Mouse (Mus musculus) heart, embryonic 15.5 days (tissue): ENCODE data around the gene Dcpp1. TPM values are rescaled to one million over a fixed set of nuclear protein-coding genes. Genes with fewer than 3 reads are reported as not detected.

Experiments
- ATAC-seq: fragments of 200-750 bp; cut with Nextera tagmentation; replicated peaks from 2 replicates; pipeline ENCODE4 v1.8.0; 2017; ENCODE audit warnings: low read depth, moderate TSS enrichment; ENCODE audit not compliant: insufficient number of reproducible peaks, insufficient read depth, low FRiP score
- H3K27ac ChIP-seq: fragments of 300-500 bp; sonication (generic); 2 replicates; pipeline ENCODE4 v1.5.1; 2015; ENCODE audit warnings: mild to moderate bottlenecking, inconsistent platforms
- H3K27me3 ChIP-seq: fragments of 300-500 bp; sonication (generic); 2 replicates; pipeline ENCODE4 v1.6.1; 2015; ENCODE audit warnings: inconsistent platforms
- H3K36me3 ChIP-seq: fragments of 300-500 bp; sonication (generic); 2 replicates; pipeline ENCODE4 v1.6.1; 2015; ENCODE audit warnings: mild to moderate bottlenecking, inconsistent platforms
- H3K4me1 ChIP-seq: fragments of 300-500 bp; sonication (generic); replicated peaks from 2 replicates; pipeline ENCODE4 v1.6.1; 2015; ENCODE audit warnings: inconsistent platforms
- H3K4me2 ChIP-seq: fragments of 300-500 bp; sonication (generic); 2 replicates; pipeline ENCODE4 v1.6.1; 2015; ENCODE audit warnings: inconsistent platforms, mild to moderate bottlenecking, moderate library complexity
- H3K4me3 ChIP-seq: fragments of 300-500 bp; sonication (generic); 2 replicates; pipeline ENCODE4 v1.5.1; 2015; ENCODE audit warnings: mild to moderate bottlenecking, inconsistent platforms
- H3K9ac ChIP-seq: fragments of 300-500 bp; sonication (generic); 2 replicates; pipeline ENCODE4 v1.6.1; 2015; ENCODE audit warnings: mild to moderate bottlenecking, inconsistent platforms
- H3K9me3 ChIP-seq: fragments of 300-500 bp; sonication (generic); replicated peaks from 2 replicates; pipeline ENCODE4 v1.6.1; 2016; ENCODE audit warnings: inconsistent platforms
- WGBS: fragments of 180-500 bp; shearing (Covaris S2); methylation state at CpG from one replicate; pipeline ENCODE4 v1.1.7; 2015; ENCODE audit warnings: mixed read lengths; 5-methylcytosine and 5-hydroxymethylcytosine counted together
- polyA plus RNA-seq: library from polyadenylated mRNA; unstranded; fragments of >200 nt; fragmentation: Nextera tagmentation; extraction: Ambion mirVana; gene quantifications from 2 replicates; pipeline ENCODE4 v1.2.1, GENCODE M21; 2015

Gene Dcpp1
- polyA plus RNA-seq, 1 experiment from 2014 or later, result not detected

DNA sequence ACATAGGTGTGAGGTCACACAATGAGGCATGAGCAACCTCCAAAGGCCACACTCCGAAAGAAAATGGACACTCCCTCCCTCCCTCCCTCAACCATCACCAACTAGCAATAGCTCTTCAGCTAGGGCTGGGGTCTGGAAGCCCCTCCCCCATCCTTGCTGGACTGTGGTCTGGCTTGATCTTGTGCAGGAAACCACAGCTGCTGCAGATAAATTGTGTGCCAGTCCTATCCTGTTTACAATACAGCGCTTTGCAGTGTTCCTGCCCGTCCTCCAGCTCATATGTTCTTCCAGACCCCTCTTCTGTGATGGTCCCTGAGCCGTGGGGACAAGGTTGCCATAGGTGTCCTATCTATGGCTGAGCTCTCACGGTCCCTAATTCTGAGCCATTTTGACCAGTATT is 50.5 kb downstream of the Dcpp1 start:
- ATAC-seq, result no peak
- H3K9ac ChIP-seq, result no peak overlapping the region
- no peaks in the 10 kb centered on the region for H3K36me3 ChIP-seq
- H3K27me3 ChIP-seq, result no peaks in the 10 kb centered on the region
- no peaks in the 10 kb centered on the region for H3K4me1 ChIP-seq
- no peaks in the 10 kb centered on the region for H3K9me3 ChIP-seq
- WGBS, result 76% methylated on average over 5 of the region's 5 CpGs
- no peak overlapping the region for H3K4me2 ChIP-seq
- no peak overlapping the region for H3K27ac ChIP-seq
- no peak overlapping the region for H3K4me3 ChIP-seq

Other genes starting within 250 kb of the Dcpp1 start
- 0.38 and 0.48 TPM in 2 replicates for gene Mmp25, start 235.6 kb upstream of the Dcpp1 start, polyA plus RNA-seq
- gene Bicdl2, start 220.4 kb upstream of the Dcpp1 start, polyA plus RNA-seq, result 0.35 and 0.39 TPM in 2 replicates
- 226 and 282 TPM in 2 replicates for gene Hcfc1r1, start 207.3 kb upstream of the Dcpp1 start, polyA plus RNA-seq
- gene Thoc6, start 207.0 kb upstream of the Dcpp1 start, polyA plus RNA-seq, result 29.4 and 36.8 TPM in 2 replicates
- gene Tnfrsf12a, start 203.4 kb upstream of the Dcpp1 start, polyA plus RNA-seq, result 107 and 116 TPM in 2 replicates
- 4.5 and 12.9 TPM in 2 replicates for gene Cldn6, start 201.6 kb upstream of the Dcpp1 start, polyA plus RNA-seq
- 0.09 and 0.68 TPM in 2 replicates for gene Cldn9, start 196.8 kb upstream of the Dcpp1 start, polyA plus RNA-seq
- gene 1520401A03Rik, start 158.1 kb upstream of the Dcpp1 start, polyA plus RNA-seq, result not detected in 2 replicates
- 22.4 and 37.6 TPM in 2 replicates for gene Pkmyt1, start 154.5 kb upstream of the Dcpp1 start, polyA plus RNA-seq
- 13.5 and 18.7 TPM in 2 replicates for gene Paqr4, start 140.0 kb upstream of the Dcpp1 start, polyA plus RNA-seq
- 0.28 and 3.3 TPM in 2 replicates for gene Kremen2, start 135.0 kb upstream of the Dcpp1 start, polyA plus RNA-seq
- 36.5 and 47.5 TPM in 2 replicates for gene Flywch1, start 109.3 kb upstream of the Dcpp1 start, polyA plus RNA-seq
- 4.8 and 9.1 TPM in 2 replicates for gene Flywch2, start 94.8 kb upstream of the Dcpp1 start, polyA plus RNA-seq
- gene Srrm2, start 90.3 kb upstream of the Dcpp1 start, polyA plus RNA-seq, result 315 and 320 TPM in 2 replicates
- 782 and 921 TPM in 2 replicates for gene Elob, start 51.7 kb upstream of the Dcpp1 start, polyA plus RNA-seq
- 0.13 TPM in 1 of 2 replicates, not detected in the other for gene Prss33, start 44.8 kb upstream of the Dcpp1 start, polyA plus RNA-seq
- gene Prss32, start 37.0 kb upstream of the Dcpp1 start, polyA plus RNA-seq, result not detected in 2 replicates
- gene Prss41, start 36.7 kb upstream of the Dcpp1 start, polyA plus RNA-seq, result 0.06 and 0.33 TPM in 2 replicates
- not detected in 2 replicates for gene Prss21, start 12.8 kb upstream of the Dcpp1 start, polyA plus RNA-seq
- gene Dcpp2, start within 50 bp of the Dcpp1 start, polyA plus RNA-seq, result not detected in 2 replicates
- not detected in 2 replicates for gene Dcpp3, start 36.6 kb downstream of the Dcpp1 start, polyA plus RNA-seq
- gene Sbp, start 60.8 kb downstream of the Dcpp1 start, polyA plus RNA-seq, result not detected in 2 replicates
- not detected in 2 replicates for gene Sbpl, start 74.4 kb downstream of the Dcpp1 start, polyA plus RNA-seq
- gene Prss30, start 99.7 kb downstream of the Dcpp1 start, polyA plus RNA-seq, result 0.34 TPM in 1 of 2 replicates, not detected in the other
- 0.13 TPM in 1 of 2 replicates, not detected in the other for gene Prss22, start 117.2 kb downstream of the Dcpp1 start, polyA plus RNA-seq
- not detected in 2 replicates for gene Prss27, start 157.3 kb downstream of the Dcpp1 start, polyA plus RNA-seq
- gene Kctd5, start 192.6 kb downstream of the Dcpp1 start, polyA plus RNA-seq, result 31.3 and 37.6 TPM in 2 replicates